Mouse (Mus musculus): ENCODE measurements around the gene Dlg2. TPM values are rescaled to one million over a fixed set of nuclear protein-coding genes. Genes with fewer than 3 reads are reported as not detected.

Gene Dlg2
- polyA plus RNA-seq, 1 experiment from 2014 or later, result 1.1 TPM

- Histone ChIP-seq H3K4me1 (replicated peaks; ENCODE audit: control insufficient read depth, insufficient read depth, low read length) (no peaks in the 10 kb centered on the region), H3K36me3 (ENCODE audit: control insufficient read depth, insufficient read depth, low read length) (no peaks in the 10 kb centered on the region), H3K27ac (ENCODE audit: low read length) (no peak overlapping the region), H3K4me2 (ENCODE audit: low read depth, low read length) (no peak overlapping the region), H3K4me3 (ENCODE audit: low read length) (no peak overlapping the region), H3K27me3 (ENCODE audit: control insufficient read depth, insufficient read depth, low read depth, low read length) (no peaks in the 10 kb centered on the region), H3K9ac (ENCODE audit: low read length) (no peak overlapping the region), H3K9me3 (ENCODE audit: control insufficient read depth, low read length) (no peaks in the 10 kb centered on the region)
- no peak for ATAC-seq (ENCODE audit: low read depth)
Observed at GRCm38 (mm10) chr7:92441611-92442010, 1965.1 kb downstream of the Dlg2 start.

GRCm38 (mm10) chr7:92442082-92442481, 1965.6 kb downstream of the Dlg2 start:
- no peak overlapping the region for H3K4me3 ChIP-seq (ENCODE audit: low read length)
- H3K27me3 ChIP-seq (ENCODE audit: control insufficient read depth, insufficient read depth, low read depth, low read length), result no peaks in the 10 kb centered on the region
- H3K27ac ChIP-seq (ENCODE audit: low read length), result no peak overlapping the region
- WGBS, result 77% methylated on average over 4 of the region's 4 CpGs
- no peak for ATAC-seq (ENCODE audit: low read depth)
- no peak overlapping the region for H3K9ac ChIP-seq (ENCODE audit: low read length)
- no peak overlapping the region for H3K4me2 ChIP-seq (ENCODE audit: low read depth, low read length)
- no peaks in the 10 kb centered on the region for H3K4me1 ChIP-seq (replicated peaks; ENCODE audit: control insufficient read depth, insufficient read depth, low read length)
- no peaks in the 10 kb centered on the region for H3K9me3 ChIP-seq (ENCODE audit: control insufficient read depth, low read length)
- H3K36me3 ChIP-seq (ENCODE audit: control insufficient read depth, insufficient read depth, low read length), result no peaks in the 10 kb centered on the region

GRCm38 (mm10) chr7:92447938-92448337, 1971.5 kb downstream of the Dlg2 start:
- H3K27me3 ChIP-seq (ENCODE audit: control insufficient read depth, insufficient read depth, low read depth, low read length), result no peaks in the 10 kb centered on the region
- H3K4me3 ChIP-seq (ENCODE audit: low read length), result no peak overlapping the region
- no peak overlapping the region for H3K4me2 ChIP-seq (ENCODE audit: low read depth, low read length)
- H3K27ac ChIP-seq (ENCODE audit: low read length), result no peak overlapping the region
- H3K9me3 ChIP-seq (ENCODE audit: control insufficient read depth, low read length), result no peaks in the 10 kb centered on the region
- ATAC-seq (ENCODE audit: low read depth), result no peak
- no peaks in the 10 kb centered on the region for H3K4me1 ChIP-seq (replicated peaks; ENCODE audit: control insufficient read depth, insufficient read depth, low read length)
- 69% methylated on average over 6 of the region's 6 CpGs for WGBS
- H3K9ac ChIP-seq (ENCODE audit: low read length), result no peak overlapping the region
- H3K36me3 ChIP-seq (ENCODE audit: control insufficient read depth, insufficient read depth, low read length), result no peaks in the 10 kb centered on the region

- Histone ChIP-seq H3K27ac (ENCODE audit: low read length) (no peak overlapping the region), H3K9me3 (ENCODE audit: control insufficient read depth, low read length) (no peaks in the 10 kb centered on the region), H3K9ac (ENCODE audit: low read length) (no peak overlapping the region), H3K27me3 (ENCODE audit: control insufficient read depth, insufficient read depth, low read depth, low read length) (no peaks in the 10 kb centered on the region), H3K4me2 (ENCODE audit: low read depth, low read length) (no peak overlapping the region), H3K36me3 (ENCODE audit: control insufficient read depth, insufficient read depth, low read length) (no peaks in the 10 kb centered on the region), H3K4me1 (replicated peaks; ENCODE audit: control insufficient read depth, insufficient read depth, low read length) (no peaks in the 10 kb centered on the region), H3K4me3 (ENCODE audit: low read length) (no peak overlapping the region)
- 56% methylated on average over 7 of the region's 7 CpGs for whole genome bisulfite sequencing
- ATAC-seq (ENCODE audit: low read depth), result no peak
Observed at GRCm38 (mm10) chr7:92448782-92449575, 1972.5 kb downstream of the Dlg2 start.

- no peaks in the 10 kb centered on the region for H3K27me3 ChIP-seq (ENCODE audit: control insufficient read depth, insufficient read depth, low read depth, low read length)
- WGBS, result 42% methylated on average over 2 of the region's 2 CpGs
- H3K9me3 ChIP-seq (ENCODE audit: control insufficient read depth, low read length), result no peaks in the 10 kb centered on the region
- H3K27ac ChIP-seq (ENCODE audit: low read length), result no peak overlapping the region
- no peak overlapping the region for H3K9ac ChIP-seq (ENCODE audit: low read length)
- no peaks in the 10 kb centered on the region for H3K36me3 ChIP-seq (ENCODE audit: control insufficient read depth, insufficient read depth, low read length)
- ATAC-seq (ENCODE audit: low read depth), result no peak
- H3K4me2 ChIP-seq (ENCODE audit: low read depth, low read length), result no peak overlapping the region
- H3K4me1 ChIP-seq (replicated peaks; ENCODE audit: control insufficient read depth, insufficient read depth, low read length), result no peaks in the 10 kb centered on the region
- H3K4me3 ChIP-seq (ENCODE audit: low read length), result no peak overlapping the region
Observed at GRCm38 (mm10) chr7:92454176-92454575, 1977.7 kb downstream of the Dlg2 start.

GRCm38 (mm10) chr7:92455927-92456326, 1979.5 kb downstream of the Dlg2 start:
- Histone ChIP-seq H3K4me2 (ENCODE audit: low read depth, low read length) (no peak overlapping the region), H3K9ac (ENCODE audit: low read length) (no peak overlapping the region), H3K27me3 (ENCODE audit: control insufficient read depth, insufficient read depth, low read depth, low read length) (no peaks in the 10 kb centered on the region), H3K27ac (ENCODE audit: low read length) (no peak overlapping the region), H3K9me3 (ENCODE audit: control insufficient read depth, low read length) (no peaks in the 10 kb centered on the region), H3K36me3 (ENCODE audit: control insufficient read depth, insufficient read depth, low read length) (no peaks in the 10 kb centered on the region), H3K4me3 (ENCODE audit: low read length) (no peak overlapping the region), H3K4me1 (replicated peaks; ENCODE audit: control insufficient read depth, insufficient read depth, low read length) (no peaks in the 10 kb centered on the region)
- ATAC-seq (ENCODE audit: low read depth), result no peak
- WGBS, result 48% methylated on average over 5 of the region's 5 CpGs

- Histone ChIP-seq H3K9me3 (ENCODE audit: control insufficient read depth, low read length) (no peaks in the 10 kb centered on the region), H3K9ac (ENCODE audit: low read length) (no peak overlapping the region), H3K36me3 (ENCODE audit: control insufficient read depth, insufficient read depth, low read length) (no peaks in the 10 kb centered on the region), H3K4me1 (replicated peaks; ENCODE audit: control insufficient read depth, insufficient read depth, low read length) (no peaks in the 10 kb centered on the region), H3K4me2 (ENCODE audit: low read depth, low read length) (no peak overlapping the region), H3K4me3 (ENCODE audit: low read length) (no peak overlapping the region), H3K27me3 (ENCODE audit: control insufficient read depth, insufficient read depth, low read depth, low read length) (no peaks in the 10 kb centered on the region), H3K27ac (ENCODE audit: low read length) (no peak overlapping the region)
- ATAC-seq (ENCODE audit: low read depth), result 0 out of 2 replicates have a peak, but pooled peaks have one; percentile 36
- 10% methylated on average over 4 of the region's 4 CpGs for WGBS
Observed at GRCm38 (mm10) chr7:92457791-92458190, 1981.3 kb downstream of the Dlg2 start.

GRCm38 (mm10) chr7:92458308-92458707, 1981.8 kb downstream of the Dlg2 start:
- no peak overlapping the region for H3K9ac ChIP-seq (ENCODE audit: low read length)
- no peaks in the 10 kb centered on the region for H3K4me1 ChIP-seq (replicated peaks; ENCODE audit: control insufficient read depth, insufficient read depth, low read length)
- H3K4me2 ChIP-seq (ENCODE audit: low read depth, low read length), result no peak overlapping the region
- 69% methylated on average over 4 of the region's 4 CpGs for WGBS
- no peaks in the 10 kb centered on the region for H3K36me3 ChIP-seq (ENCODE audit: control insufficient read depth, insufficient read depth, low read length)
- no peak overlapping the region for H3K4me3 ChIP-seq (ENCODE audit: low read length)
- ATAC-seq (ENCODE audit: low read depth), result no peak
- H3K9me3 ChIP-seq (ENCODE audit: control insufficient read depth, low read length), result no peaks in the 10 kb centered on the region
- H3K27me3 ChIP-seq (ENCODE audit: control insufficient read depth, insufficient read depth, low read depth, low read length), result no peaks in the 10 kb centered on the region
- no peak overlapping the region for H3K27ac ChIP-seq (ENCODE audit: low read length)

GRCm38 (mm10) chr7:92460578-92460977, 1984.1 kb downstream of the Dlg2 start:
- no peak overlapping the region for H3K27ac ChIP-seq (ENCODE audit: low read length)

More at GRCm38 (mm10) chr7:92460578-92460977, 1984.1 kb downstream of the Dlg2 start:
- H3K27me3 ChIP-seq (ENCODE audit: control insufficient read depth, insufficient read depth, low read depth, low read length), result no peaks in the 10 kb centered on the region
- no peak overlapping the region for H3K4me2 ChIP-seq (ENCODE audit: low read depth, low read length)
- ATAC-seq (ENCODE audit: low read depth), result no peak
- H3K36me3 ChIP-seq (ENCODE audit: control insufficient read depth, insufficient read depth, low read length), result no peaks in the 10 kb centered on the region
- no peak overlapping the region for H3K9ac ChIP-seq (ENCODE audit: low read length)
- H3K9me3 ChIP-seq (ENCODE audit: control insufficient read depth, low read length), result no peaks in the 10 kb centered on the region
- H3K4me1 ChIP-seq (replicated peaks; ENCODE audit: control insufficient read depth, insufficient read depth, low read length), result no peaks in the 10 kb centered on the region
- H3K4me3 ChIP-seq (ENCODE audit: low read length), result no peak overlapping the region
